Mouse (Mus musculus) cerebellum, postnatal 10 days (tissue): ENCODE results near the gene Pacsin2.
A peak's percentile ranks its signal among the peaks of the same experiment; 100 is the strongest.
"Not testable (repeated sequence)": the region's sequence is repeated elsewhere in the genome, so short reads cannot be mapped to it uniquely, and the experiment has no call there.

ENCODE experiments used
- DNase-seq, 2 experiments: peaks; one replicate each; pipeline ENCODE4 v3.0.0; 2021; ENCODE audit warnings: mixed read lengths in 2 of 2

The Pacsin2 gene

DNA sequence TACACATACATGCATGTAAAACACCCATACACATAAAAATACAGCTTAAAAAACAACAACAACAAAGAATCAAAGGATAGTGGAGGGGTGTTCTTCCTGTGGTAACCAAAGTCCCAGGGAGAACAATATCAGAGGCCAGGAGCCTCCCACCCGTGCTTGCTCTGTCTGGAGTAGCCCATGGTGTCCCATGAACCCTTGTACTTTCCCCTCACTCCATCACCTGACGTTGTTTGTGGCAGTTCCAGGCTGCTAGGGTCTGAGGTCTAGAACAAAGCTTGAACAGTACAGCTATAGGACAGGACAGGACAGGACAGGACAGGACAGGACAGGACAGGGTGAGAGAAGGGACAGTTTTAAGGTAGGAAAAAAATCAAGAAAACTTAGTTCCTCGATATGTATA is 13.7 kb upstream of the Pacsin2 start:
- no peak for DNase-seq

DNA sequence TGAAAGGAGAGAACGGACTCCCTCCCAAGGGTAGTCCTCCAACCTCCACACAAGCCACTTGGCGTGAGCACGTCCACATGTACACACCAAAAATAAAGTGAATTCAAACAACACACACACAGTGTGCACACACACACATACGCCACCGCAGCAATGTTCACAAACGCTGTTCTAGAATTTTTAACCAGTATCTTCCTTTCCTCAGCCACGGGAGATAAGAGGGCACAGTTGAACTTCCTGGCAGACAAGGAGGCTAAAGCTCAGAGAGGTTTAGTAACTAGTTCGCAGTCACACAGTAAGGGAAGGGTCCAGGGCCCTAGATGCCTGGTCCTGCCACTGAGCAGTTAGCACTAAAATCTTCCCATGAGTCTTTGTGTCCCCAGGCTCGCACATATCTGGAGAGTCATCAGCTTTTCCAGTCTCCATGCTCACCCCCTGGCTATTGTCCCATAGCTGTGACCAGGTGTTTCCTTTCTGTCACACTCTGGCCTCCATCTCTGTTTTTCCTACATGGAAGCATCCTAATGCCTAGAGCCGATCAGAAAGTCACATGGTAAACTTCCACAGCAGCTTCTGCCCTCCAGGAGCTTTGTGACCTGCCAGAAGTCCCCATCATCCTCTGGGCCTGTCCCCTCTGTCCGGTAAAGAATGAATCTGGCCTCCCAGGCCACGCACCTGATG is 12.3 kb upstream of the Pacsin2 start:
- no peak for DNase-seq

DNA sequence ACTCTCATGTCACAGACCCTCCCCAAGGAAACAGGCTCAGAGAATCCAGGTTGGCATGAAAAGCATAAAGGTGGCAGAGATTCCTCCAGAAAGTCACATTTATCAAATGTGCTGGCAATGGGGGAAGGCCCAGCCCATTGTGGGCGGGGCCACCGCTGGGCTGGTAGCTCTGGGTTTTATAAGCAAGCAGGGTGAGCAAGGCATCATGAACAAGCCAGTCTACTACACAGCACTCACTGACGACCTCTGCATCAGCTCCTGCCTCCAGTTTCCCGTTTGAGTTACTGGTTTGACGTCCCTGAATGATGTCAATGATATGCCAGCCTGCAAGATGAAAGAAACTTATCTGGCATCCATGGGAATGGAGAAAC is 10.0 kb upstream of the Pacsin2 start:
- no peak for DNase-seq

DNA sequence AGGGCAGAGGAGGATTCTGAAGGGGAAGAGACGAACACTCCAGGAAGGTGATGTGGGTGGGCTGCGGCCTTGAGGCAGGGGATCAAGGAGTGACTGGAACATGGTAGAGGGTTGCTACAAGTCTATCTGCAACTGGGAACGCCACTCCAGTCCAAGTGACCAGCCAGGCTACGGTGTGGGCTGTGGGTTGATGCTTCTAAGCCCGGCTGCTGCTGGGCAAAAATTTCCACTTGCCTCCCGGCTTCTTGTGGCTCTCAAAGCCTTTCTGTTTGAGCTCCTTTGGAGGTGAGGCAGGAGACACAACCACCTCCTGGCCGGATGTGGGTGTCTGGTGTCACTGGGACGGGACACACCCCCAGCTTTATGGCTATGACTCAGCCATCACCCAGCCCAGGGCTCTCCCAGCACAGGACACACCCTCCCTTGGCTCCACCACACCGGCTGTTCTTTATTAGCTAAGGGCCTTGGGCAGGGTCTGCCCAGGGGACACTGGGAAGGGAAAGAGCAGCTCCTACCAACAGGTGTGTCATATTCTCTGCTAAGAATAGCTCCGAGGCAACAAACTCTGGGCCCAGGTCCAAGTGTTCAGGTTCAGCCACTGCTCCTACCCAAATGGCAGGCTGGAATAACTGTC is 9.5 kb upstream of the Pacsin2 start:
- peak; percentile 61 to 65 for DNase-seq

DNA sequence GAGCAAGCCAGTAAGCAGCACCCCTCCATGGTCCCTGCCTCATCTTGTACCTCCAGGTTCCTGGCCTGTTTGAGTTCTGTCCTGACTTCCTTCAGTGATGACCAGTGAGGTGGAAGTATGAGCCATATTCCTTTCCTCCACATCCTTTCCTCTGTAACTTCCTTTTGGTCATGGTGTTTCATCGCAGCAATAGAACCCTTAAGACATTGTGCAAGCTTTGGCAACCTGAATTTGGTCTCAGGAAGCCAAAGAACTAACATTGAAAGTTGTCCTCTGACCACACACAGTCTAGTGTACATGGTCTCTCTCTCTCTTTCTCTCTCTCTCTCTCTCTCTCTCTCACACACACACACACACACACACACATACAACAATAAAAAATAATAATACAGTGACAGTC is 8.8 kb upstream of the Pacsin2 start:
- DNase-seq: no peak

DNA sequence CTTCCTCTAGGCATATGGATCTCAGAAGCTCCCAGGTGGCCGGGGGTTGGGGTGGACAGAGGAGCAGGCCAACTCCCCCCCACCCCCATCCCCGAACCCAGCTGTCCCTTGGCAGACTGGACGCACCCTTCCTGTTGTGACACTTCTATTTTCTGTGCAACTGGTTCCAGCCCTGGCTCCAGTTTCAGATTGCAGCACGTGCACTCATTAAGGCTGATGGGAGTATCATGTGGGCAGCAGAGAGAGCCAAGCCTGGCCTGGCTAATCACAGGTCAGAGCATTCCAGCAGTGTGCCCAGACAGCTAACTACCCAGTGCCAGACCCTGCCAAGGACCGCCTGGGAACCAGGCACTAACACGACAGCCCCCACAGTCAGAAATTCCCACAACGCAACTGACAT is 7.1 kb upstream of the Pacsin2 start:
- peak; percentile 56 to 67 for DNase-seq

DNA sequence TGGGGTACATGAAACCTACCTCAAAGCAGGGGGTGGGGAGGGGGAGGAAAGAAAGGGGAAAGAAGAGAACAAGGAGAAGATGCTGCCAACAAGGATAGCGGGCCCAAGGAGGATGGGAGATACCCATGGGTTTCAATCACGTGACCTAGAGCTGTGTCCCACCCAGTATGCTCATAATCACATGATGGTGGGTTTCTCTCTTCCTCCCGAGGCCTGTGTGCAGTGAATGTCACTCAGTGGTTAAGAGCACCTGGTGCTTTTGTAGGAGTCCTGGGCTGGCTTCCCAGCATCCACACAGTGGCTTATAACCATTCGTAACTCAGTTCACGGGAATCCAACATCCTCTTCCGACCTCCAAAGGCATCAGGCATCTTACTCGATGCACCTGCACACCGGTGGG is 6.0 kb upstream of the Pacsin2 start:
- DNase-seq: no peak

DNA sequence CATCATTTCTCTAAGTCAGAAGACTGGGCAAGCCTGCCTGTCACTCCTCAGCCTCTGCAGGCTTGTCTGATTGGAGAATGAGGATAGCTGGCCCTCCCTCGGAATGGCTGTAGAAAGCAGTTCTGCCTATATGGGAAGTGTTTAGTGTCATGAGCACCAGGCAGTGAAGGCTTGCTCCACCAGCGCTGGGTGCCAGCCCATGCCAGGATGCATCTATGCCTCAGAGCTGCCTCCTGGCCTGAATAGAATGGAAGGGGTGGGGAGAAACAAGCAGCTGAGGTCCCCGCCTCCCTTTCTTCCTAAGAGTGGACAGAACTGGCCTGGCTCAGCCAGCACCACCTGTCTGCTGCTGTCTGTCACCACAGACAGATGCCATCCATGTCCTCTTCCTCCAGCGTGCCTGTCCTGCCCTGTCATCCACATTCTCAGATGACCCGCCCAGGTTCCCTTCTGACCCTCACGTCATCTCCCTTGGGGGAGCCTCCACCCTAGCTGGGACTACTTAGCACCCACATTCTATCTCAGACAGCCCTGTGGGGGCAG is 4.9 kb upstream of the Pacsin2 start:
- DNase-seq: no peak

DNA sequence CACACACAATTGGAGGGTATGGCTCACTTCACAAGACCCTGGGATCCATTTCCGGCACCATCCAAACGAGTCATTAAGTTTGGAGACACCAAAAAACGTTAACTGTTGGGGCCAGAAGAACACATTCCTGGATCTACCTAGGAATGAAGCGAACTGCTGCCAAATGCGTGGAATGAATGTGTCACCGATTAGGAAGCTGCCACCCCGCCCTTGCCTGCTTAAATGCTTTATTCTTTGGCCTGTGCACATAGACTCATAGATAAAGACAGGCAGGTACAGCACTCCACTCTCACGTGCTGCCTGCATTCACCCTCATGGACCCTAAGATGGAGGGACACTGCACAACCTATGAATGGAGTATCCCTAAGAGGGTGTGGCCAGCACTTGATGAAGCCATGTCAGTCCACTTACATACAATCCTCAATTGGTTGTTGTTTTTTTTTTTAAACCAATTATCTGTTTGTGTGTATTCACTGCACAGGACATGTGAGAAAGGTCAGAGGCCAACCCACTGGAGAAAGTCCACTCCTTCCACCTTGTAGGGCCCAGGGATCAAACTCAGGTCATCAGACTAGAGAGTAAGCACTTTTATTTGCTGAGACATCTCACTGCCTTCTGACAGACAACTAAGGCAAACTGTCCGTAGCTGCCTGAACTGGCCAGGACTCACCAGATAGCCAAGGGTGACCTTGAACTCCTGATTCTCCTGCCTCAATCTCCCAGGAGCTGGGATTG is 3.0 kb upstream of the Pacsin2 start:
- no peak for DNase-seq

DNA sequence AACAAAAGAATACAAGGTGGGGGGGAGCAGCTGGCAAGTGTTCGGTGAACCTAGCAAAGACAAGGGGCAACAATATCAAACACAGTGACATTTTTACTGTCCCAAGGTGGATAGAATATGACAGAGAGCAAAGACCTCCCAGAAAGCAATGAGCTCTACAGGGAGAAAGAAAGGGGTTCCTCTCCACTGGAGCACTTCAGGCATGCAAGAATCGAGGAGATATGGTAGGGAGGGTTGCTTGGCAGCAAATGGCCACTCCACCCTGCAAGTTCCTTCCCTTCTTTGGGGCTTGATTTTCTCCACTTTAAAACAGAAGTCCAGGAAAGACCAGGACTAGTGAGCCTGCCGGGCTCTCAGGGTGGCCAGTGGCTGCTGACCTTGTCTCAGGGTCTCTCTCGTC is 1.9 kb upstream of the Pacsin2 start:
- DNase-seq: no peak

DNA sequence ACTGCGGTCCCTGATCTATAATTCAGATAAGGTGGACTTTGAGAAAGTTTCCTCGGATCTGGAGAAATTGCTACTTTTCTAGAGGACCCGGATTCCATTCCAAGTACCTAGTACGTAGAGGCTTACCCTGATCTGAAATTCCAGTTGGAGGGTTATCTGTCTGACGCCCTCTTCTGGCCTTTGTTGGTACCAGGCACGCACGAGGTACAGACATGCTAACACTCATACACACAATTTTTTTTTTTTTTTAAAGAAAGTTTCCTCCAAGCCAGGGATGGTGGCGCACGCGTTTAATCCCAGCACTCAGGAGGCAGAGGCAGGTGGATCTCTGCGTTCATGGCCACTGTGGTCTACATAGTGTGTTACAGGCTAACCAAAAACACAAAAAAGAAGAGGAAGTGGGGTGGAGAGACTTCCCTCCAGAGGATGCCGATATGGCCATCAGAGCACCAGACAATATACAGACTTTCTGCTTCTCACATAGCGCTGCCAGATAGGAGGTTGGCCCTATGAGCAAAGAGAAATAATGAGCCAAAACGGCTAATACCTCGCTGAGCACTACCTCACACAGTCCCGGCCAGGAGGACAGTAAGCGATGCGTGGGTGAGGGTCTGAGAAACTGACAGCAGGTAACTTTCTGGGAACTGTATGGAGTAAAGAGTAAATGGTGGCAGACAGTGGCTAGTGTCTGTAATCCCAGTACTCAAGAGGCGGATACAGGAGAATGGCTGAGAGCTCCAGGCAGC is 672 bp upstream of the Pacsin2 start:
- peak in 1 of 2 experiments; percentile 40 for DNase-seq

DNA sequence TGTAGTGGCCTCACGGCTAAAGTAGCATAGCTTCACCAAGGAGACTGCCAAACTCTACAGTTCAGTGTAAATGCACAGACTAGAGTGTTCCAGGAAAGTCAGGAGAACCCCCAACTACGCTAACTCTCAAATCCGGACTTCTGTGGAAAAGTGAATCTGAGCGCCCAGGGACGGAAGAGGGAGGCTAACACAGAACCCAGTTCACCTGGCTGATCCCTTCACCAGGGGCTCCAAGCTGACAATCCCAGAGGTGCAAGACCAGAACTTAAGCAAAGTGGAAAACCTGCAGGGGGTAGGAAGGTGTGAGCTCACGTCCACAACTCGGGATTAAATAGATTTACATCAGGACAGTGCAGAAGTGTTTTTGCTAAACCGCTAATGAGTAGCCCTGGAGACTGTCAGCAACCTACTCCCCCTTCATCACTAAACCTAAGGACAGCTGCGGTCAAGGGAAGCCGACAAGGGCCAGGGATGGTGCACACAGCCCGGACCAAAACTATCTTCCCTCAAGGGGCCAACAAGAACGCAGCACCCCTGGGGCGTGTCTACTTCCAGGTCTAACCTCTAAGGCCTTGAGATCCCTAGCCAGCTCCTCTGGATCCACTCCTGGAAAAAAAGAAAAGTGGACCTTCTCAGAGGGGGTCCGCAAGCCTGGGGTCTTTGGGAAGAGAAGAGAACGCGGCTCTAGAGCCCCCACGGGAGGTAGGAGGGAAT is 880 bp downstream of the Pacsin2 start:
- DNase-seq: peak in 1 of 2 experiments; percentile 30

DNA sequence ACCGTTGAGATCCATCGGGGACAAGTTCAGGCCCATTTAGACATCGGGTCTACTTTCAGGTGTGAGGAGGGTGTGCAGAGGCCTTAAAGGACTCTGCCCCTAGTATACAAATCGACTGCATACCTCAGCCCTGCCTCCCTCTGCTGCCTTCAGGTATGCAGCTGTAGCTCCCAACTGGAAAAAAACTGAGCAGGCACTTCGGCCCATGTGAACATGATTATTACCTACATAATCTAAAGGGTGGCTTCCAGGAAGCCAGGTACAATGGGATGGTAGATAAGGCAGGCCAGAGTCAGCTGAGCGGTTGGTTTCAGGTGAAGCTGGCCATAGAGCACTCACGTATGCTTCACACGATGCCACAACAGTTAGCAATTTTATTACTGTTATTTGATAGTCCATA is 2.1 kb downstream of the Pacsin2 start:
- not testable (repeated sequence) for DNase-seq

DNA sequence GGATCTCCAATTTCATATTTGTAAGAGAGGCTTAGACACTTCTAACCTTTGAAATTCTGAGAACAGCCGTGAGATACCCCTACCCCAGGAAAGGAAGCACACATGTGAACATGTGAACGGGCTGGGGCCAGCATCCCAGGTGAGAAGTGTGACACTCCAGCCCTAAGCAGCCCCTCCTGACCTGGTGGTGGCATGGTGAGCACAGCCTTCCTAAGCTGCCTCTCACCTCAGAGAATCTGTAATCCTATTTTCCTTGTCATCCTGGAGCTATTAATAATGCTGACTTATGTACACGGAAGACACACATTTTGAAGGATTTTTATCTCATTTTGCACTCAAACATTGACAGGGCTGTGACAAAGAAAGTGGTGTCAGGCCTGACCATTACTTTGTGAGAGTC is 3.5 kb downstream of the Pacsin2 start:
- DNase-seq: no peak

DNA sequence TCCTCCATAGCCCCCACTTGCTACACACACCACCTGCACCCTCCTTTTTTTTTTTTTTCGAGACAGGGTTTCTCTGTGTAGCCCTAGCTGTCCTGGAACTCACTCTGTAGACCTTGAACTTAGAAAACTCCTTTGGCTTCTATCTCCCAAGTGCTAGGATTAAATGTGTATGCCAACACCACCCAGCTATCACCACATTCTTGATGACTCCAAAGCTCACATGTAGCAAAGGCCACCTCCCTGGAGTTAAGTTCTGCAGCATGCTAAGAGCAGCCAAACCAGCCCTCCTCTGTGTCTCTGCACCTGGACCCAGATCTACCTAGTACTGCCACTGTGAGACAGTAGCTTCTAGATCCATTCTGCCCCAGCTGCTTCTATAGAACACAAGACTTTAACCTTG is 6.9 kb downstream of the Pacsin2 start:
- DNase-seq: no peak

DNA sequence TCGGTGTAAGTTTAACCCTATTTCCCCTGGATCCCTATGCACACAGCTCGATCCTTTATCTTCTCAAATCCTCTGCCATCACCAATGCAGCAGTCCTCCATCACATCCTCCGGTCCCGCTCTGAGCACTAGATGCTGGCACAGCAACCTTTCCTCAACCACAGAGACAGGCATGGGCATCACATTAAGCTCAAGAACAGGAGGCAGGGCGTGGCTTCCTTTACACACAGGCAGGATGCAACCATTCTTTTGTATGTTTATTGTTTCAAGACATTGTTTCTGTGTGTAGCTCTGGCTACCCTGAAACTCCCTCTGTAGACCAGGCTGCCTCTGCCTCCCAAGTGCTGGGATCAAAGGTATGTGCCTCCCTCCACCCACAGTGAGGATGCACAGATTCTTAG is 8.8 kb downstream of the Pacsin2 start:
- no peak for DNase-seq

DNA sequence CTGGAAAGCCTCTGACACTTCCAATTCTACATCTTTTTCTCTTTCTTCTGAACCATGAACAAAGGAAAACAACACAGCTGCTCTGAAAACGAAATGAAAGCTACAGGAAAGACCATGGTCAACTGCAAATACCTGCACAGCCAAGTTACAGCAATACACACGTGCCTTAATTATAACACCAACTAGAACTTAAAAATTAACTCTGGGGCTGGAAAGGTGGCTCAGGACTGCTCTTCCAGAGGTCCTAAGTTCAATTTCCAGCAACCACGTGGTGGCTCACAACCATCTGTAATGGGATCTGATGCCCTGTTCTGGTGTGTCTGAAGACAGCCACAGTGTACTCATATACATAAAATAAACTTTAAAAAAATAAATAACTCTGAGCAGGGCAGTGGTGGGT is 9.4 kb downstream of the Pacsin2 start:
- DNase-seq: no peak

DNA sequence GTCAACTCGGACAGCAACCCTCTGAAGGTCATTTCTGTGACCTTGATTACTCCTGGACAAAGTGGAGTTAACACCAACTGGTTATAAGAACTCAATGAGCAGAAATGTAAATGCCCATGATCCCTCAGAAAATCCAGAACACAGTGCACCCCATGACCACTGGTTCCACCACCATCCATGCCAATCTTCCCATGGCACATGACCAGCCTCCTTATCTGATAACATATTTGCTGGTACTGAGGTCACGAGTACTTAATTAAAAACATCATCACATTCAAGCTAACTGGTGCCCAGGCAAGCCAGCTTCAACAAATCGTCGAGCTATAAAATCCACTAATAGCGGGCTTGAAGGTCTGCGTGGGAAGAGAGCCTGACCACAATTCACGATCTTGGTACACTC is 10.0 kb downstream of the Pacsin2 start:
- DNase-seq: no peak

DNA sequence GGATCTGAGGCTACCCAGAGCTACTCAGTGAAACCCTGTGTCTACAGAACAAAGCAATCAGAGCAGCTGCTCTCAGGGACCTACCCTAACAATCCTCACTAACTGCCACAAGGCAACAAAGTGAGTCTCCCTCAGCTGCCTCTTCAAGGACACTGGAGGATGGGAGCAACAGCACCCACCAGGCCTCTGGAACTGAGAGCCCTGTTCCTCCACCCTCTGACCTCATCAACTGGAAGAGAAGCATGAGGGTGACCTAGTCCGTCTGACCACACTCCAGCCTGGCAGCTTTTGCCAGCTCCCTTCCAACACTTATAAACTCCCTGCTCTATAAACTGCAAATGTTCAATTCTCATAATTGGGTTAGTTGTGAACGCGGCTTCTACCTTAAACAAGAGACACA is 10.5 kb downstream of the Pacsin2 start:
- DNase-seq: no peak

DNA sequence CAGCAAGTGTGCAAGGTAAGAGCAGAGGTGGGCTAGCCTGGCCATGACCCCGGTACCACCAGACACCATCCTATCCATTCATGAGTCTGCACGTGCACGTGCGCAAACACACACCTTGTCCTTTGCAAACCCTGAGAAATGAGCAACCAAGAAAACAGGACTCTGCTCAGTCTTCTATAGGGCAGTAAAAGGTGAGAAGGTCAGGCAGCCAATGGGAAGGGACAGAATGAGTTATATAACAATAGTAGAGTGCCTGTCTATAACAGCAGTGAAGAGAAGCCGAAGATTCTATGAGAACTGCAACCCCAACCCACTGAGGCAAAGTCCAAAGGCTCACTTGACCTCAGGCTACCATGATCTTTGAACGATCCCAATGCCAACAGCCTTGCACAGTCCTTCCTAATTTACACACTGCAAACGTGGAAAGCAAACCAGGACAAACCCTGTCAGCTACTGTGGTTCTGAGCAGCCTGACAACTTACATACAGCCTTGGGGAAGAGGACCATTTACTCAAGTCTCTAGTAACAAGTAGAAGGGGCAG is 12.1 kb downstream of the Pacsin2 start:
- no peak for DNase-seq

DNA sequence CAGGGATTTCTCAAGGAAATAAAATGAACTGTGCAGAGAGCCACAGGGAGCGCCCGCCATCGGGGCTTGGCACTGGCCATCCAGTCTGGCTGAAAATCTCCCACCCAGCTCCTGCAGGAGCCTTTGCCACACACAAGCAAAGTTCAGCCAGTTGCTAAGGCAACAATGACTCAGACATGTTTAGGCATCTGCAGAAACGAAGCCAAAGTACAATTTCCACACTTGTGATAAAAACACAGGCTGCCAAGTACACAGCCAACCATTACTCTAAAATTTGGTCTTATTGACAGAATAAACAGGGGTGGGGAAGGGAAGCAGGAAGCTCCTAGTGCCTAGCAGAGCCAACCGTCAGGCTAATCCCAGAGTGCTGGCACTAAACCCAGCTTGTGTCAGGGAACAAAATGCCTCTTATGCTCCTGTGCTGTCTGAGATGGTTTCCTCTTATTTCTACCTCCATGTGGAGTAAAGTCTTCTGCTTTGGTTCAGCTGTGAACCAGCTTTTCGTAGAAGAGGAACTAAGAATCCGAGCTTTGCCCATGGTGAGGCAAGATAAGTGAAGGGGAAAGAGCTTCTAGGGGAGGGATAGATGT is 12.7 kb downstream of the Pacsin2 start:
- DNase-seq: peak; percentile 39 to 51

DNA sequence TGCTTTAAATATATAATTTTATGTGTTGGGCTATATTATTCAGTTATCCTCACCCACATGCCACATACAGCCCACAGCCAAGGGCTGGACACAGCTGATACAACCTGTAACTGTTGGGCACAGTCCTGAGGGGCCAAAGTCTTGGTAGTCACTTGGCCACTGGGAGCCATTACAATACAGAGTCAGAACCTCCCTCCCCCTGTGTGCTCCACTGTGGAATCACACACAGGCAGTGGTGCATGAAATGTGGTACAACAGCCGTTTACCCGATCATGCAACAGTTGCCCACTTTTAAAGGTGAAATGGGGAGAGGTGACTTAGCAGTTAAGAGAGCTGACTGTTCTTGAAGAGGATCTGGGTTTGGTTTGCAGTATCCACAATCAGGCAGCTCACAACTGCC is 14.4 kb downstream of the Pacsin2 start:
- no peak for DNase-seq
